Mouse (Mus musculus): ENCODE data around the gene Gng7.

DNA sequence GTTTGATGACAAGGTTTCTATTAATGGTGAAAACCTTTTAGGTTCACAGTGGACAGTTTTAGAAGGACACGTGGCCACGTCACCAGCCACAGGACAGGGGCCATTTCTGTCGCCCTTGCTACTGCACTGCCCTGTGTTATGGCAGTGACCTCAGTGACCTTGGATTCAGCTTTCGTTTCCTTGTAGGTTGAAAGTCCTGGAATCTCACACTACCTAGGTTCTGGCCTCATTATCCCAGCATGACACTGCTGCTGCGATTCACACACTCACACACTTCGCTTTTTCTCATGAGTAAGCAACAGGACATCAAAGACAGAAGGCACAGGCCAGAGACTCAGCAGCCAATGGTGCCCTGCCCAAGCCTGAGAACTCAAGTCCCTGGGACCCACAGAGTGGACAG is 57.8 kb downstream of the Gng7 start:
- no peak for TF ChIP-seq CTCF (IDR thresholded peaks at IDR 0.05; ENCODE audit: low read depth)
- TF ChIP-seq EP300 (IDR thresholded peaks at IDR 0.05; ENCODE audit: low read depth), result no peak
